Mouse (Mus musculus) megakaryocyte, embryonic 14.5 days (primary cell): ENCODE data around the gene Ust.

Experiments
- FLI1 ChIP-seq: IDR thresholded peaks from 2 replicates; pipeline ENCODE4 v1.6.1; 2012; ENCODE audit warnings: low read length, inconsistent platforms, mixed read lengths
- GATA1 ChIP-seq: IDR thresholded peaks from 3 replicates; pipeline ENCODE4 v1.6.1; 2012; ENCODE audit warnings: mixed read lengths, low read length, inconsistent platforms, borderline replicate concordance

DNA sequence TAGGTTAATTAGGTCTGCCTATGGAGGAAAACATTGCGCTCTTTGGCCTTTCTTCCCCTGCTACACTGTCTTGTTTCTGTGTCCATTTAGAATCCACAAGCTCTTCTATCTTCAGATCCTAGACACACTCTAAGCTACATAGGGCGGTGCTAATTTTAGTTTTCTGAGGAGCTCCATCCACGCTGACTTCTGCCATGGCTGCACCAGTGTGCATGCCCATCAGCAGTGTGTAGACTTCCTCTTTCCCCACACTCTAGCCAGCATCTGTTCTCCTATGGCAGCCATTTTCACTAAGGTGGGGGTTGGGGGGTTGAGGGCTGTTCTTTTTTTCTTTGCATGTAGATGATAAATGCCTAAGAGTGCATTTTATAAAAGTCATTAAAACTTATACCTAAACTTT lies 268.6 kb downstream of the Ust start:
- TF ChIP-seq GATA1: no peak
- TF ChIP-seq FLI1: no peak
